Mouse (Mus musculus): ENCODE measurements around the gene Gm44965. TPM values are rescaled to one million over a fixed set of nuclear protein-coding genes. Genes with fewer than 3 reads are reported as not detected.
A peak's percentile ranks its signal among the peaks of the same experiment; 100 is the strongest.

Gm44965 gene
- total and polyA plus RNA-seq, 2 experiments from 2014 or later, result not detected

- DNase-seq, result no peak
- Histone ChIP-seq H3K4me3 (ENCODE audit: low read depth, low read length) (no peak overlapping the region), H3K9ac (no peak overlapping the region), H3K27ac (ENCODE audit: low read depth, low read length) (no peak overlapping the region), H3K4me1 (ENCODE audit: insufficient read depth) (0 out of 2 replicates have a peak, but pooled peaks cover 3% of the 10 kb centered on the region), H3K9me3 (ENCODE audit: low read length) (peaks cover 12% of the 10 kb centered on the region; the same call in 1 of the 2 replicates), H3K27me3 (ENCODE audit: insufficient read depth, low read length) (no peaks in the 10 kb centered on the region), H3K4me2 (ENCODE audit: low read depth) (peak overlapping the region; percentile 80; the same call in 1 of the 2 replicates), H3K36me3 (ENCODE audit: insufficient read depth) (peaks cover 30% of the 10 kb centered on the region)
- no peak for TF ChIP-seq CTCF (IDR thresholded peaks at IDR 0.05; ENCODE audit: low read depth)
- 50% methylated on average over 1 of the region's 1 CpGs for WGBS
- no peak for ATAC-seq
Observed at GRCm38 (mm10) chr6:48595278-48595677, 1.5 kb downstream of the Gm44965 start.

- peaks cover 30% of the 10 kb centered on the region for H3K36me3 ChIP-seq (ENCODE audit: insufficient read depth)
- no peak for DNase-seq
- TF ChIP-seq CTCF (IDR thresholded peaks at IDR 0.05; ENCODE audit: low read depth), result no peak
- H3K27ac ChIP-seq (ENCODE audit: low read depth, low read length), result no peak overlapping the region
- no peak for ATAC-seq
- H3K9me3 ChIP-seq (ENCODE audit: low read length), result peaks cover 12% of the 10 kb centered on the region; the same call in 1 of the 2 replicates
- H3K4me1 ChIP-seq (ENCODE audit: insufficient read depth), result 0 out of 2 replicates have a peak, but pooled peaks cover 3% of the 10 kb centered on the region
- H3K27me3 ChIP-seq (ENCODE audit: insufficient read depth, low read length), result no peaks in the 10 kb centered on the region
- H3K4me3 ChIP-seq (ENCODE audit: low read depth, low read length), result no peak overlapping the region
- no peak overlapping the region for H3K9ac ChIP-seq
- no peak overlapping the region for H3K4me2 ChIP-seq (ENCODE audit: low read depth)
- 97% methylated on average over 45 of the region's 45 CpGs for WGBS
Observed at GRCm38 (mm10) chr6:48596545-48597232, 2.9 kb downstream of the Gm44965 start.

- no peak overlapping the region for H3K4me3 ChIP-seq (ENCODE audit: low read depth, low read length)
- no peak overlapping the region for H3K9ac ChIP-seq
- DNase-seq (no peak), ATAC-seq (no peak)
- peaks cover 30% of the 10 kb centered on the region for H3K36me3 ChIP-seq (ENCODE audit: insufficient read depth)
- TF ChIP-seq CTCF (IDR thresholded peaks at IDR 0.05; ENCODE audit: low read depth), result no peak
- H3K4me2 ChIP-seq (ENCODE audit: low read depth), result no peak overlapping the region
- no peak overlapping the region for H3K27ac ChIP-seq (ENCODE audit: low read depth, low read length)
- peaks cover 12% of the 10 kb centered on the region; the same call in 1 of the 2 replicates for H3K9me3 ChIP-seq (ENCODE audit: low read length)
- no peaks in the 10 kb centered on the region for H3K27me3 ChIP-seq (ENCODE audit: insufficient read depth, low read length)
- WGBS, result 96% methylated on average over 27 of the region's 27 CpGs
- 0 out of 2 replicates have a peak, but pooled peaks cover 3% of the 10 kb centered on the region for H3K4me1 ChIP-seq (ENCODE audit: insufficient read depth)
Observed at GRCm38 (mm10) chr6:48597233-48597625, 3.5 kb downstream of the Gm44965 start.

GRCm38 (mm10) chr6:48600594-48600993 lies 6.9 kb downstream of the Gm44965 start:
- peaks cover 30% of the 10 kb centered on the region for H3K36me3 ChIP-seq (ENCODE audit: insufficient read depth)
- WGBS, result 91% methylated on average over 1 of the region's 1 CpGs
- H3K4me1 ChIP-seq (ENCODE audit: insufficient read depth), result peaks cover 9% of the 10 kb centered on the region; the same call in 1 of the 2 replicates
- H3K4me3 ChIP-seq (ENCODE audit: low read depth, low read length), result no peak overlapping the region
- H3K9me3 ChIP-seq (ENCODE audit: low read length), result peaks cover 12% of the 10 kb centered on the region; the same call in 1 of the 2 replicates
- H3K27me3 ChIP-seq (ENCODE audit: insufficient read depth, low read length), result no peaks in the 10 kb centered on the region
- no peak overlapping the region for H3K4me2 ChIP-seq (ENCODE audit: low read depth)
- no peak for TF ChIP-seq CTCF (IDR thresholded peaks at IDR 0.05; ENCODE audit: low read depth)
- ATAC-seq, result no peak
- no peak overlapping the region for H3K27ac ChIP-seq (ENCODE audit: low read depth, low read length)
- DNase-seq, result no peak
- no peak overlapping the region for H3K9ac ChIP-seq

- peak within 1 kb of the TSS; percentile 97 for H3K4me2 ChIP-seq (ENCODE audit: low read depth)
- peak within 1 kb of the TSS; percentile 94 for H3K9ac ChIP-seq
- peaks cover 9% of the 10 kb centered on the region; the same call in 1 of the 2 replicates for H3K4me1 ChIP-seq (ENCODE audit: insufficient read depth)
- peak within 1 kb of the TSS; percentile 91 for H3K27ac ChIP-seq (ENCODE audit: low read depth, low read length)
- H3K36me3 ChIP-seq (ENCODE audit: insufficient read depth), result peaks cover 25% of the 10 kb centered on the region
- peak within 1 kb of the TSS; percentile 70 for H3K4me3 ChIP-seq (ENCODE audit: low read depth, low read length)
- no peak for TF ChIP-seq CTCF (IDR thresholded peaks at IDR 0.05; ENCODE audit: low read depth)
- 5% methylated on average over 42 of the region's 42 CpGs for WGBS
- peaks cover 12% of the 10 kb centered on the region; the same call in 1 of the 2 replicates for H3K9me3 ChIP-seq (ENCODE audit: low read length)
- no peaks in the 10 kb centered on the region for H3K27me3 ChIP-seq (ENCODE audit: insufficient read depth, low read length)
- peak; percentile 97 for DNase-seq
- ATAC-seq, result peak; percentile 99
Observed at GRCm38 (mm10) chr6:48601271-48602079, 7.7 kb downstream of the Gm44965 start, which contains the start of gene Zfp775. Gene Zfp775 (plus strand): TSS chr6:48602063.

GRCm38 (mm10) chr6:48602080-48602741 lies 8.5 kb downstream of the Gm44965 start:
- no peak for TF ChIP-seq CTCF (IDR thresholded peaks at IDR 0.05; ENCODE audit: low read depth)
- Histone ChIP-seq H3K9ac (peak overlapping the region; percentile 94), H3K27ac (ENCODE audit: low read depth, low read length) (peak overlapping the region; percentile 91), H3K9me3 (ENCODE audit: low read length) (0 out of 2 replicates have a peak, but pooled peaks cover 6% of the 10 kb centered on the region), H3K4me1 (ENCODE audit: insufficient read depth) (peaks cover 9% of the 10 kb centered on the region; the same call in 1 of the 2 replicates), H3K36me3 (ENCODE audit: insufficient read depth) (peaks cover 18% of the 10 kb centered on the region), H3K27me3 (ENCODE audit: insufficient read depth, low read length) (no peaks in the 10 kb centered on the region), H3K4me2 (ENCODE audit: low read depth) (peak overlapping the region; percentile 97), H3K4me3 (ENCODE audit: low read depth, low read length) (peak overlapping the region; percentile 70)
- 1% methylated on average over 27 of the region's 28 CpGs for WGBS
- DNase-seq (peak; percentile 75), ATAC-seq (peak; percentile 76)

All from forebrain, postnatal 0 days (tissue).